ENCODE assay signal across 15 mouse cellular contexts in genomic region chr9:76129353-76129752, GRCm38 (mm10).
"Had no signal": no experiment of that assay in that cellular context is flagged by ENCODE, and none has a peak within 500 bp of the region (broad histone marks: within the 10 kb centered on the region; RNA-seq: fewer than 3 reads in every experiment).

No protein-coding gene starts in this region.

- H3K27ac ChIP-seq: neural tube, embryonic 12.5 days; neural tube, embryonic 13.5 days; neural tube, embryonic 15.5 days; stomach, embryonic 15.5 days; stomach, postnatal 0 days had no signal

- DNase-seq: retina, postnatal 1 day; right cerebral cortex, postnatal 25 days; right cerebral cortex, postnatal 4 days; spleen, adult 18-20 months; thymus, adult 18-20 months; thymus, adult 2 months; thymus, postnatal 14 days; thymus, postnatal 25 days; thymus, postnatal 36 days; thymus, postnatal 4 days had no signal

- H3K27me3 ChIP-seq: neural tube, embryonic 12.5 days; neural tube, embryonic 13.5 days; neural tube, embryonic 15.5 days; stomach, embryonic 15.5 days had no signal

- H3K9me3 ChIP-seq: neural tube, embryonic 12.5 days; neural tube, embryonic 13.5 days; neural tube, embryonic 15.5 days; stomach, embryonic 15.5 days had no signal

- H3K4me3 ChIP-seq: neural tube, embryonic 12.5 days; neural tube, embryonic 13.5 days; neural tube, embryonic 15.5 days; stomach, embryonic 15.5 days had no signal

- H3K36me3 ChIP-seq: neural tube, embryonic 12.5 days; neural tube, embryonic 13.5 days; neural tube, embryonic 15.5 days; stomach, embryonic 15.5 days had no signal

- H3K4me1 ChIP-seq: neural tube, embryonic 12.5 days; neural tube, embryonic 13.5 days; neural tube, embryonic 15.5 days; stomach, embryonic 15.5 days had no signal
